Mouse (Mus musculus): ENCODE results near the gene Relt. TPM values are rescaled to one million over a fixed set of nuclear protein-coding genes. Genes with fewer than 3 reads are reported as not detected.

Relt gene
- polyA plus RNA-seq (2015; fragmentation: Nextera tagmentation; extraction: Ambion mirVana), result 4.7 and 5.0 TPM in 2 replicates

DNA sequence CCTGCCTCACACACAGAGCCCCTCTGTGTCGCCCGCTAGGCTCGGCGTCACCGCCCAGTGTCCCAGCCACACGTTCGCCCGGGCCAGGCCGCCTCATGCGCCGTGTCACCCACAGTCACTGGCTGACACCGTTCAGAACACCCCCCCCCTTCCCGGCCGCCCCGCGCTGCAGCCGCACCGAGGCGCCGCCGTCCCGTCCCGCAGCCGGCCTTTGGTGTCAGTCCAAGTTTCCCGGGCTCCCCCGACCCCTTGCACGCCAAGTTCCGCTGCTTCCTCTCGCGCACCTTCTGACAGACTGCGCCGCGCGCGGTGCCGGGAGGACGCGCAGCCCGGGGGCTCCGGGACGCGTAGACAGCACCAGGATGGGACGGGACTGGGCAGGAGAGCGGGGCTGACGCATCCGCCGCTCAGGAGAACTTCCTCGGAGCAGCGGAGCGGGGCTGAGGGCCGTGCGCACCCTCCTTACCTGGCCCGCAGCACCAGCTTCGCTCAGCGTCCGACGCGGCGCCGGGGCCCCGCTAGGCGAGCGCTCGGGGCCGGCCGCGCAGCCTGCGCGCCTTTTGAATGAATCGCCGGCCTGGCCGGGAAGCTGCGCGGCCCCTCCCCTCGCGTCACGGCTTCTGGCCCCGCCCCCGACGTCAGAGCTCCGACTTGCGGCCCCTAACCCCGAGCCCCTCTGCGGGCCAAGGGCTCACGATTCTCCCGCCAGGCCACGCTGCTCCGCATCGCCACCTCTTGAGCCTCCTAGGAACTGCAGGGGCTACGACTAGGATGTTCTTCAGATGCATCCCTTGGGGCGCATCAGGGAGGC, at the start of gene Relt:
Relt (minus strand) TSS at position 619 of the 811 bp plus-strand sequence.
- peaks cover 27% of the 10 kb centered on the region for H3K4me1 ChIP-seq (ENCODE audit: control insufficient read depth, insufficient read depth, low read length)
- H3K27ac ChIP-seq (ENCODE audit: low read length), result peak within 1 kb of the TSS; percentile 83
- no peaks in the 10 kb centered on the region for H3K27me3 ChIP-seq (ENCODE audit: control insufficient read depth, insufficient read depth, low read length)
- peak; percentile 89 for ATAC-seq (replicated peaks; ENCODE audit: extremely low read depth, insufficient read depth, low FRiP score)
- peak within 1 kb of the TSS; percentile 88 for H3K4me3 ChIP-seq (ENCODE audit: low read length)
- peak within 1 kb of the TSS; percentile 90 for H3K4me2 ChIP-seq (ENCODE audit: low read depth, low read length)
- under 1% methylated on average over 88 of the region's 91 CpGs for WGBS
- H3K9me3 ChIP-seq (replicated peaks; ENCODE audit: control insufficient read depth, low read length), result no peaks in the 10 kb centered on the region
- peak within 1 kb of the TSS; percentile 85 for H3K9ac ChIP-seq (ENCODE audit: low read length)
- H3K36me3 ChIP-seq (ENCODE audit: control insufficient read depth, insufficient read depth), result no peaks in the 10 kb centered on the region

DNA sequence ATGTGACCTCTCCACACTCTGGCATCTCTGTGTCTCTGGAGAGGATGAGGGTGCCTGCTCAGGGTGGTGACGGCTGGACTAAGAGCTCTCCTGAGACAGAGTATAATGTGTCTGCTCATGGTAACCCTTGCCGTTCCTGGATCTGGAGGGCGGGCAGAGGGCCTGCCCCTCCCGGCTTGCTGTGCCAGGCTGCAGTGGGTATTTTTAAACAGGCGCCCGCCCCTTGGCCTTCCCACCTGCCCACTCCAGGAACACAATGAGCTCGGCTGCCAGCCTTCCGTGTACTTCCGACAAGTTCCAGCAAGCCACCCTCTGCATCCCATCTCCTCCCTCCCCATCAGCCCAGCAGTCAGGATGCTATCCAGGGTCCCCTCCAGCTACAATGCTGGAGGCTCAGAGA, 48.5 kb upstream of the Relt start:
- H3K4me1 ChIP-seq (ENCODE audit: control insufficient read depth, insufficient read depth, low read length), result peaks cover 58% of the 10 kb centered on the region
- H3K9ac ChIP-seq (ENCODE audit: low read length), result peak overlapping the region; percentile 31; the same call in 1 of the 2 replicates
- no peaks in the 10 kb centered on the region for H3K9me3 ChIP-seq (replicated peaks; ENCODE audit: control insufficient read depth, low read length)
- ATAC-seq (replicated peaks; ENCODE audit: extremely low read depth, insufficient read depth, low FRiP score), result peak; percentile 52
- H3K27me3 ChIP-seq (ENCODE audit: control insufficient read depth, insufficient read depth, low read length), result no peaks in the 10 kb centered on the region
- no peak overlapping the region for H3K4me3 ChIP-seq (ENCODE audit: low read length)
- 34% methylated on average over 9 of the region's 9 CpGs for WGBS
- H3K27ac ChIP-seq (ENCODE audit: low read length), result peak overlapping the region; percentile 70
- H3K4me2 ChIP-seq (ENCODE audit: low read depth, low read length), result peak overlapping the region; percentile 32; the same call in 1 of the 2 replicates
- H3K36me3 ChIP-seq (ENCODE audit: control insufficient read depth, insufficient read depth), result no peaks in the 10 kb centered on the region

DNA sequence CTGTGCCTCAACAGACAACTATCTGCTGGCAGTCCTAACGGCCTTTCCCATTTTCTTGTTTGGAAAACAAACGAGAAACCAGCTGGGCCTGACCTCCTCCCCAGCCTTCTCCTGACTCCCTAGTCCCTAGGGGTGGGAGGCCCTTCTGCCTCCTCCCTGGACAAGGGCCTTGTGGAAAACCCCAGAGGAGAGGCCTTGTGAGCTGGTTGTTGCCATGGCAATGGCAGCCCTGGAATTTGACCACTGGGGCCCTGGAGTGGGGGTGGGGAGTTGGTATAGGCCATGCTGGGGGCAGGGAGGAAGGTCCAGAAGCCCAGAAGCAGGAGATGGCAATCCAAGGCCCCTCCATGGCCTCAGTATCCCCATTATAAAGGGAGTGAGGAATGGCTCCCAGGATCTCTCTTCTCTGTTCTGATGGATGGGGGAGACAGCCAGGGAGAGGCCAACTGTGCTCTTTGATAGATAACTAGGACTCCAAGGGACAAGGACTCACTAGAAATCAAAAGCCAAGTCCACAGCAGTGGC, 48.1 kb upstream of the Relt start:
- 25% methylated on average over 2 of the region's 2 CpGs for WGBS
- H3K4me1 ChIP-seq (ENCODE audit: control insufficient read depth, insufficient read depth, low read length), result peaks cover 53% of the 10 kb centered on the region
- H3K36me3 ChIP-seq (ENCODE audit: control insufficient read depth, insufficient read depth), result no peaks in the 10 kb centered on the region
- peak overlapping the region; percentile 31; the same call in 1 of the 2 replicates for H3K9ac ChIP-seq (ENCODE audit: low read length)
- no peaks in the 10 kb centered on the region for H3K27me3 ChIP-seq (ENCODE audit: control insufficient read depth, insufficient read depth, low read length)
- no peak for ATAC-seq (replicated peaks; ENCODE audit: extremely low read depth, insufficient read depth, low FRiP score)
- H3K9me3 ChIP-seq (replicated peaks; ENCODE audit: control insufficient read depth, low read length), result no peaks in the 10 kb centered on the region
- peak overlapping the region; percentile 32; the same call in 1 of the 2 replicates for H3K4me2 ChIP-seq (ENCODE audit: low read depth, low read length)
- peak overlapping the region; percentile 70 for H3K27ac ChIP-seq (ENCODE audit: low read length)
- H3K4me3 ChIP-seq (ENCODE audit: low read length), result no peak overlapping the region

GRCm38 (mm10) chr7:100908567-100908966, 45.3 kb upstream of the Relt start:
- 41% methylated on average over 8 of the region's 8 CpGs for WGBS
- H3K4me2 ChIP-seq (ENCODE audit: low read depth, low read length), result no peak overlapping the region
- H3K9ac ChIP-seq (ENCODE audit: low read length), result no peak overlapping the region

DNA sequence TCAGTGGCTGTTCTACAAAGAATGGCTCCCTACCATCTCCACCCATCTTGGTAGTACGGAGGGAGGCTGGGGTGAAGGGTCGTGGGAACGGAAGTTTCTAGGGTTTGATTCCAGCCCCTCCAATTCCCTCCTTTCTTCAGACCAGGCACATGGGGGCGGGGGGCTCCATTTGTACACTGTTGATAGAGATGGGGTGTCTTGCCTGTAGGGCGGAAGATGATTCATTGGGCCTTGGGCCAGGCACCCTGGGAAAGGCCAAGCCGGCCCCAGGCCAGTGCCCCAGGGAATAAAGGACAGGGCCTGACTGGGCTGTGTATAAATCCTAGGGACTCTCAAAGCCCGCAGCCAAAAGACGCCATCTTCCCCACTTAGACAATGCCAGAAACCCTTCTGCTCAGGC, 44.8 kb upstream of the Relt start:
- Histone ChIP-seq H3K4me3 (ENCODE audit: low read length) (no peak overlapping the region), H3K27ac (ENCODE audit: low read length) (peak overlapping the region; percentile 74), H3K9ac (ENCODE audit: low read length) (0 out of 2 replicates have a peak overlapping the region, but pooled peaks have one; percentile 13), H3K4me1 (ENCODE audit: control insufficient read depth, insufficient read depth, low read length) (peaks cover 40% of the 10 kb centered on the region), H3K27me3 (ENCODE audit: control insufficient read depth, insufficient read depth, low read length) (no peaks in the 10 kb centered on the region), H3K36me3 (ENCODE audit: control insufficient read depth, insufficient read depth) (no peaks in the 10 kb centered on the region), H3K9me3 (replicated peaks; ENCODE audit: control insufficient read depth, low read length) (no peaks in the 10 kb centered on the region), H3K4me2 (ENCODE audit: low read depth, low read length) (no peak overlapping the region)
- WGBS, result 70% methylated on average over 8 of the region's 8 CpGs
- no peak for ATAC-seq (replicated peaks; ENCODE audit: extremely low read depth, insufficient read depth, low FRiP score)

More at GRCm38 (mm10) chr7:100908567-100908966, 45.3 kb upstream of the Relt start:
- Histone ChIP-seq H3K4me1 (ENCODE audit: control insufficient read depth, insufficient read depth, low read length) (peaks cover 40% of the 10 kb centered on the region), H3K9me3 (replicated peaks; ENCODE audit: control insufficient read depth, low read length) (no peaks in the 10 kb centered on the region), H3K27me3 (ENCODE audit: control insufficient read depth, insufficient read depth, low read length) (no peaks in the 10 kb centered on the region), H3K36me3 (ENCODE audit: control insufficient read depth, insufficient read depth) (no peaks in the 10 kb centered on the region), H3K27ac (ENCODE audit: low read length) (peak overlapping the region; percentile 41), H3K4me3 (ENCODE audit: low read length) (no peak overlapping the region)
- ATAC-seq (replicated peaks; ENCODE audit: extremely low read depth, insufficient read depth, low FRiP score), result no peak

- Histone ChIP-seq H3K27ac (ENCODE audit: low read length) (peak overlapping the region; percentile 74), H3K4me1 (ENCODE audit: control insufficient read depth, insufficient read depth, low read length) (peaks cover 36% of the 10 kb centered on the region), H3K4me2 (ENCODE audit: low read depth, low read length) (peak overlapping the region; percentile 29; the same call in 1 of the 2 replicates), H3K36me3 (ENCODE audit: control insufficient read depth, insufficient read depth) (no peaks in the 10 kb centered on the region), H3K4me3 (ENCODE audit: low read length) (no peak overlapping the region), H3K9me3 (replicated peaks; ENCODE audit: control insufficient read depth, low read length) (no peaks in the 10 kb centered on the region), H3K9ac (ENCODE audit: low read length) (0 out of 2 replicates have a peak overlapping the region, but pooled peaks have one; percentile 13), H3K27me3 (ENCODE audit: control insufficient read depth, insufficient read depth, low read length) (no peaks in the 10 kb centered on the region)
- ATAC-seq (replicated peaks; ENCODE audit: extremely low read depth, insufficient read depth, low FRiP score), result no peak
- 0% methylated on average over 1 of the region's 1 CpGs for WGBS
Measured at GRCm38 (mm10) chr7:100907231-100907630, 44.0 kb upstream of the Relt start.

GRCm38 (mm10) chr7:100906029-100906789, 43.0 kb upstream of the Relt start:
- ATAC-seq (replicated peaks; ENCODE audit: extremely low read depth, insufficient read depth, low FRiP score), result no peak
- WGBS, result 82% methylated on average over 10 of the region's 10 CpGs
- no peak overlapping the region for H3K9ac ChIP-seq (ENCODE audit: low read length)
- no peaks in the 10 kb centered on the region for H3K36me3 ChIP-seq (ENCODE audit: control insufficient read depth, insufficient read depth)
- H3K4me2 ChIP-seq (ENCODE audit: low read depth, low read length), result no peak overlapping the region
- no peak overlapping the region for H3K4me3 ChIP-seq (ENCODE audit: low read length)
- no peaks in the 10 kb centered on the region for H3K27me3 ChIP-seq (ENCODE audit: control insufficient read depth, insufficient read depth, low read length)
- H3K27ac ChIP-seq (ENCODE audit: low read length), result no peak overlapping the region
- H3K4me1 ChIP-seq (ENCODE audit: control insufficient read depth, insufficient read depth, low read length), result peaks cover 26% of the 10 kb centered on the region
- no peaks in the 10 kb centered on the region for H3K9me3 ChIP-seq (replicated peaks; ENCODE audit: control insufficient read depth, low read length)

DNA sequence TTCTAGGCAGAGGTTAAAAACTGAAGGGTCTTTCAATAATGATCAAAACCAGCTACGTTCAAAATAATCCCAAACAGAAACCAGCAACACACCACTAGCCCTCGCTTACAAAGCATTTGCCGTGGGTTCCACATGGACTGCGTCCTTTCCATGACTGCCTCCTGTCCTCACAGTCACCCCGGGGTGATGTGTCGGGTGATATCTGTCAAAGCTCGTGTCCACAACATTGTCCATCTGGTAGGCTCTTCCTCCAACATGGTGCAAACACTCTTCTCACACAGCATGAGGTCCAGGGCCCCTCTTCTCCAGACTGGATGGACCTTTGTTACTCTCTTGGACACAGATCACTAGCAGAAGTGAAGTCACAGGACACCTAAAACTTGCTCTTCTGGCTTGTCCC, 41.8 kb upstream of the Relt start:
- no peaks in the 10 kb centered on the region for H3K36me3 ChIP-seq (ENCODE audit: control insufficient read depth, insufficient read depth)
- WGBS, result 58% methylated on average over 7 of the region's 7 CpGs
- H3K9ac ChIP-seq (ENCODE audit: low read length), result no peak overlapping the region
- H3K9me3 ChIP-seq (replicated peaks; ENCODE audit: control insufficient read depth, low read length), result no peaks in the 10 kb centered on the region
- peaks cover 15% of the 10 kb centered on the region for H3K4me1 ChIP-seq (ENCODE audit: control insufficient read depth, insufficient read depth, low read length)
- no peak overlapping the region for H3K4me3 ChIP-seq (ENCODE audit: low read length)
- no peaks in the 10 kb centered on the region for H3K27me3 ChIP-seq (ENCODE audit: control insufficient read depth, insufficient read depth, low read length)
- no peak overlapping the region for H3K4me2 ChIP-seq (ENCODE audit: low read depth, low read length)
- H3K27ac ChIP-seq (ENCODE audit: low read length), result 0 out of 2 replicates have a peak overlapping the region, but pooled peaks have one; percentile 28
- ATAC-seq (replicated peaks; ENCODE audit: extremely low read depth, insufficient read depth, low FRiP score), result no peak
